Mouse (Mus musculus) bone marrow macrophage, adult 2 months (primary cell): ENCODE data around the gene Zdhhc1.

Experiments used
- CTCF ChIP-seq: IDR thresholded peaks from 2 replicates; pipeline ENCODE4 v1.5.1; 2012; ENCODE audit warnings: low read depth, mild to moderate bottlenecking, low read length, moderate library complexity
- POLR2A ChIP-seq: IDR thresholded peaks from 2 replicates; pipeline ENCODE4 v1.6.1; 2012; ENCODE audit warnings: mild to moderate bottlenecking, low read depth, low read length, borderline replicate concordance

GRCm38 (mm10) chr8:105472414-105472932 is 24.2 kb downstream of the Zdhhc1 start:
- TF ChIP-seq CTCF (no peak), POLR2A (no peak)
